Mouse (Mus musculus) ES-E14 (cell line): Measurements from ENCODE around the gene Spns3.

Experiments
- CHD2 ChIP-seq: IDR thresholded peaks from 2 replicates; pipeline ENCODE4 v1.6.1; 2014; ENCODE audit warnings: mild to moderate bottlenecking, low read depth, low read length, inconsistent platforms
- HCFC1 ChIP-seq: IDR thresholded peaks from 2 replicates; pipeline ENCODE4 v1.6.1; 2012; ENCODE audit warnings: low read length, inconsistent platforms, borderline replicate concordance; ENCODE audit not compliant: insufficient read depth
- MAFK ChIP-seq: IDR thresholded peaks from 2 replicates; pipeline ENCODE4 v1.6.1; 2014; ENCODE audit warnings: mild to moderate bottlenecking, low read depth, low read length, inconsistent platforms; ENCODE audit not compliant: insufficient read depth
- ZC3H11A ChIP-seq: IDR thresholded peaks from 2 replicates; pipeline ENCODE4 v1.6.1; 2012; ENCODE audit warnings: low read depth, mild to moderate bottlenecking, inconsistent platforms, low read length, borderline replicate concordance
- ZNF384 ChIP-seq: IDR thresholded peaks from 2 replicates; pipeline ENCODE4 v1.6.1; 2012; ENCODE audit warnings: low read depth, low read length, inconsistent platforms

- TF ChIP-seq ZC3H11A (no peak), ZNF384 (no peak), HCFC1 (no peak), CHD2 (no peak), MAFK (no peak)
Measured at GRCm38 (mm10) chr11:72485960-72486359, 64.3 kb downstream of the Spns3 start.
